Mouse (Mus musculus) cortical plate, adult 2 months (tissue): ENCODE measurements around the gene Spsb3. TPM values are rescaled to one million over a fixed set of nuclear protein-coding genes. Genes with fewer than 3 reads are reported as not detected.

Experiments used
- H3K27ac ChIP-seq: fragments of 200-500 bp; 2 replicates; pipeline ENCODE4 v1.5.1; 2012; ENCODE audit warnings: low read length, control low read depth, inconsistent platforms; ENCODE audit not compliant: insufficient read depth
- H3K4me1 ChIP-seq: fragments of 200-500 bp; 2 replicates; pipeline ENCODE4 v1.6.1; 2011; ENCODE audit warnings: low read length; ENCODE audit not compliant: control insufficient read depth, insufficient read depth
- H3K4me3 ChIP-seq: fragments of 200-500 bp; 2 replicates; pipeline ENCODE4 v1.5.1; 2011; ENCODE audit warnings: mild to moderate bottlenecking, low read length, control low read depth; ENCODE audit not compliant: insufficient read depth
- CTCF ChIP-seq: fragments of 200-500 bp; IDR thresholded peaks from 2 replicates; pipeline ENCODE4 v1.5.1; 2011; ENCODE audit warnings: mild to moderate bottlenecking, control low read depth, low read length; ENCODE audit not compliant: insufficient read depth; ENCODE audit errors: extremely low read depth
- POLR2A ChIP-seq: fragments of 200-500 bp; IDR thresholded peaks from 2 replicates; pipeline ENCODE4 v1.6.1; 2011; ENCODE audit warnings: mild to moderate bottlenecking, low read length, control low read depth; ENCODE audit not compliant: insufficient read depth; ENCODE audit errors: extremely low read depth
- polyA plus RNA-seq: library from polyadenylated mRNA; depleted of rRNA; stranded (reverse); fragments of >200 nt; gene quantifications from 2 replicates; pipeline ENCODE4 v1.2.3, GENCODE M21; 2012

Spsb3 gene
- polyA plus RNA-seq, 1 experiment, result 92.7 TPM

GRCm38 (mm10) chr17:24885356-24886133 is 898 bp upstream of the Spsb3 start:
- TF ChIP-seq CTCF, result no peak
- no peak for TF ChIP-seq POLR2A
- peak overlapping the region; percentile 81 for H3K4me3 ChIP-seq
- no peak overlapping the region for H3K27ac ChIP-seq
- peaks cover 5% of the 10 kb centered on the region; the same call in 1 of the 2 replicates for H3K4me1 ChIP-seq

GRCm38 (mm10) chr17:24886932-24887271 is 459 bp downstream of the Spsb3 start:
- peaks cover 5% of the 10 kb centered on the region; the same call in 1 of the 2 replicates for H3K4me1 ChIP-seq
- peak overlapping the region; percentile 95 for H3K4me3 ChIP-seq
- TF ChIP-seq POLR2A (no peak), CTCF (no peak)
- H3K27ac ChIP-seq, result peak overlapping the region; percentile 26

- no peak for TF ChIP-seq POLR2A
- no peak for TF ChIP-seq CTCF
- H3K4me3 ChIP-seq, result peak overlapping the region; percentile 95
- peak overlapping the region; percentile 26; the same call in 1 of the 2 replicates for H3K27ac ChIP-seq
Measured at GRCm38 (mm10) chr17:24887291-24888080, 1.0 kb downstream of the Spsb3 start.

GRCm38 (mm10) chr17:24888862-24889261 is 2.4 kb downstream of the Spsb3 start:
- Histone ChIP-seq H3K4me1 (peaks cover 5% of the 10 kb centered on the region; the same call in 1 of the 2 replicates), H3K27ac (no peak overlapping the region), H3K4me3 (no peak overlapping the region)
- TF ChIP-seq POLR2A, result peak; percentile 44
- no peak for TF ChIP-seq CTCF

More at GRCm38 (mm10) chr17:24887291-24888080, 1.0 kb downstream of the Spsb3 start:
- H3K4me1 ChIP-seq, result peaks cover 5% of the 10 kb centered on the region; the same call in 1 of the 2 replicates

- no peak overlapping the region for H3K27ac ChIP-seq
- H3K4me1 ChIP-seq, result peaks cover 4% of the 10 kb centered on the region; the same call in 1 of the 2 replicates
- TF ChIP-seq CTCF (no peak), POLR2A (peak; percentile 43)
- no peak overlapping the region for H3K4me3 ChIP-seq
Measured at GRCm38 (mm10) chr17:24890151-24891092, 4.0 kb downstream of the Spsb3 start.

GRCm38 (mm10) chr17:24891321-24891720 is 4.9 kb downstream of the Spsb3 start:
- Histone ChIP-seq H3K27ac (no peak overlapping the region), H3K4me1 (peaks cover 3% of the 10 kb centered on the region; the same call in 1 of the 2 replicates), H3K4me3 (no peak overlapping the region)
- TF ChIP-seq POLR2A, result no peak
- no peak for TF ChIP-seq CTCF

- Histone ChIP-seq H3K4me3 (no peak overlapping the region), H3K27ac (no peak overlapping the region), H3K4me1 (peaks cover 4% of the 10 kb centered on the region; the same call in 1 of the 2 replicates)
- TF ChIP-seq CTCF, result no peak
- no peak for TF ChIP-seq POLR2A
Measured at GRCm38 (mm10) chr17:24892785-24893184, 6.3 kb downstream of the Spsb3 start.

GRCm38 (mm10) chr17:24893276-24893675 is 6.8 kb downstream of the Spsb3 start:
- no peak overlapping the region for H3K4me3 ChIP-seq
- no peak overlapping the region for H3K27ac ChIP-seq
- TF ChIP-seq POLR2A, result 0 out of 2 replicates have a peak, but pooled peaks have one; percentile 15
- TF ChIP-seq CTCF, result no peak
- H3K4me1 ChIP-seq, result peaks cover 4% of the 10 kb centered on the region; the same call in 1 of the 2 replicates
